Mouse (Mus musculus) forebrain, embryonic 14.5 days (tissue): ENCODE measurements around the gene Ripk4. TPM values are rescaled to one million over a fixed set of nuclear protein-coding genes. Genes with fewer than 3 reads are reported as not detected.

ENCODE experiments used
- ATAC-seq: fragments of 200-750 bp; cut with Nextera tagmentation; 2 replicates; pipeline ENCODE4 v1.8.0; 2017; ENCODE audit warnings: mild to moderate bottlenecking, moderate library complexity
- DNase-seq: peaks from one replicate; pipeline ENCODE4 v3.0.0-alpha.2; 2015; ENCODE audit warnings: low spot score
- H3K27ac ChIP-seq: fragments of 300-500 bp; sonication (generic); 2 replicates; pipeline ENCODE4 v1.5.1; 2014; ENCODE audit warnings: low read depth, mild to moderate bottlenecking, control low read depth, low read length, moderate library complexity
- H3K27me3 ChIP-seq: fragments of 300-500 bp; sonication (generic); replicated peaks from 2 replicates; pipeline ENCODE4 v1.6.1; 2014; ENCODE audit warnings: low read length, control low read depth, mixed read lengths; ENCODE audit not compliant: control insufficient read depth, insufficient read depth
- H3K36me3 ChIP-seq: fragments of 300-500 bp; sonication (generic); 2 replicates; pipeline ENCODE4 v1.6.1; 2014; ENCODE audit warnings: low read length, control low read depth; ENCODE audit not compliant: control insufficient read depth, insufficient read depth
- H3K4me1 ChIP-seq: fragments of 300-500 bp; sonication (generic); 2 replicates; pipeline ENCODE4 v1.6.1; 2014; ENCODE audit warnings: antibody characterized with exemption, low read length, control low read depth; ENCODE audit not compliant: control insufficient read depth, insufficient read depth
- H3K4me2 ChIP-seq: fragments of 300-500 bp; sonication (generic); 2 replicates; pipeline ENCODE4 v1.6.1; 2014; ENCODE audit warnings: mild to moderate bottlenecking, control low read depth, low read length
- H3K4me3 ChIP-seq: fragments of 300-500 bp; sonication (generic); 2 replicates; pipeline ENCODE4 v1.5.1; 2014; ENCODE audit warnings: low read depth, low read length, control low read depth
- H3K9ac ChIP-seq: fragments of 300-500 bp; sonication (generic); 2 replicates; pipeline ENCODE4 v1.6.1; 2014; ENCODE audit warnings: mild to moderate bottlenecking, low read length, control low read depth, moderate library complexity
- H3K9me3 ChIP-seq: fragments of 300-500 bp; sonication (generic); replicated peaks from 2 replicates; pipeline ENCODE4 v1.6.1; 2016; ENCODE audit warnings: low read length, control low read depth, mixed read lengths; ENCODE audit not compliant: control insufficient read depth
- WGBS: fragments of 180-500 bp; shearing (Covaris S2); extraction: QIAGEN DNeasy Blood & Tissue Kit; methylation state at CpG from one replicate; pipeline ENCODE4 v1.1.7; 2014; 5-methylcytosine and 5-hydroxymethylcytosine counted together
- polyA plus RNA-seq: library from polyadenylated mRNA; unstranded; fragments of >200 nt; fragmentation: Nextera tagmentation; extraction: Ambion mirVana; gene quantifications from 2 replicates; pipeline ENCODE4 v1.2.1, GENCODE M21; 2014

Ripk4 gene
- polyA plus RNA-seq, 1 experiment from 2014 or later, result 0.67 TPM

DNA sequence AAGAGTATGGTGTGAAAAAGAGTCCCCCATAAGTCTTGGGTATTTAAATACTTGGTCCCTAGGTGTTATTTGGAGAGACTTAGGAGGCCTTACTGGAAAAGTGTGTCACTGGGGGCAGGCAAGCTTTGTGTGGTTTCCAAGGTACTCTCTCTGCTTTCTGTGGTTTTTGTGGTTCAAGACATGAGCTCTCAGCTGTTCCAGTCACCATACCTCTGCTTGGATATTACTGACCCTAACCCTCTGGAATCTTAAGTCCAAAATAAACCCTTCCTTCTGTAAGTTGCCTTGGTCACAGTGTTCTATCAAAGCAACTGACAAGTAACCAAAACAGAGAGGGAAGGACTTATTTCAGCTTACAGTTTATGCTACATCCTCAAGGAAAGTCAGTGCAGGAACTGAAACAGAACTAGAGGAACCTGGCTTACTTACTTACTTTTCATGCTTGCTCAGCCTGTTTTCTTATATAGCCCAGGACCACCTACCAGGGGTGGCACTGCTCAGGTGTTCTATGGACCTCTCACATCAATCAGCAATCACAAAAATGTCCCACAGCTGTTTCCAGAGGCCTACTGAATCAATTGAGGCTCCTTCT lies 44.1 kb downstream of the Ripk4 start:
- Histone ChIP-seq H3K27me3 (no peaks in the 10 kb centered on the region), H3K36me3 (no peaks in the 10 kb centered on the region), H3K4me2 (no peak overlapping the region), H3K4me3 (no peak overlapping the region), H3K27ac (no peak overlapping the region), H3K4me1 (no peaks in the 10 kb centered on the region), H3K9ac (no peak overlapping the region), H3K9me3 (no peaks in the 10 kb centered on the region)
- no peak for DNase-seq
- ATAC-seq, result no peak

DNA sequence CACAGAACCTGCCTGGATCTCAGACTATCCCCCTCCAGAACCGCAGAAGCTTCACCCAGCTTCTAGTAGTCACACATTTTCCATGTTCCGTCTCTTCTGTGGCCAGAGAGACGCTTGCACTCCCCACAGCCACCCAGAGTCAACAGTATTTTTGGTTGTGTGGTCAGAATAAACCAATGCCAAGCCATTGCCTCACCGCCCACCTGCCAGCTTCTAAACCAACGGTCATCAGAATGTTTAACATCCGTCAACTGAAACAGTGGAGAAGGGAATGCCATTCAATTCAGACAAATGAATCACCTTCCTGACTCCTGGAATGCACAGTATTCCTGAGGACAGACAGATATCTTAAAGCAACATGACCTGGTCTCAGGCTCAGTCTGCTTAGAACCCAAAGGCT lies 47.0 kb downstream of the Ripk4 start:
- Histone ChIP-seq H3K36me3 (no peaks in the 10 kb centered on the region), H3K4me3 (no peak overlapping the region), H3K4me1 (no peaks in the 10 kb centered on the region), H3K9ac (no peak overlapping the region), H3K4me2 (no peak overlapping the region), H3K27ac (no peak overlapping the region), H3K9me3 (no peaks in the 10 kb centered on the region), H3K27me3 (no peaks in the 10 kb centered on the region)
- WGBS, result 87% methylated on average over 6 of the region's 6 CpGs
- ATAC-seq, result no peak
- DNase-seq, result no peak

DNA sequence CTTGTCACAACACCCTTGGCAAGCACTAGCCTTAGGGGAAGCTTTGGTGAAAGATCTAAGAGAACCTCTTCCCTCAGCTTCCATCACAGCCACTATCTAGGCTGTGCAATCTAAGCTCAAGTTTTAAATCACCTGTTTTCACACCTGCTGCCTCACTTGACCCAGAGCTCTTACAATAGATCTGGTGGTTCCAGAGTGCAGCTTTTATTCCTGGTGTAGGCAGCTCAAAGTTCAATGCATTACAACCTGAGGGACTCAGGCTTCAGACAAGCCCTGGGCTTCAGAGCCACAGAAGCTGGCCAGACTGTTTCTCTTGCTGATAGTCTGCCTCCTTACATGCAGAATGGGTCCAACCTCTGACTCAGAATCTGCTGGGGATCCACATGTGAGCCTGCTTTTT lies 51.5 kb downstream of the Ripk4 start:
- no peaks in the 10 kb centered on the region for H3K27me3 ChIP-seq
- DNase-seq, result no peak
- no peak for ATAC-seq

DNA sequence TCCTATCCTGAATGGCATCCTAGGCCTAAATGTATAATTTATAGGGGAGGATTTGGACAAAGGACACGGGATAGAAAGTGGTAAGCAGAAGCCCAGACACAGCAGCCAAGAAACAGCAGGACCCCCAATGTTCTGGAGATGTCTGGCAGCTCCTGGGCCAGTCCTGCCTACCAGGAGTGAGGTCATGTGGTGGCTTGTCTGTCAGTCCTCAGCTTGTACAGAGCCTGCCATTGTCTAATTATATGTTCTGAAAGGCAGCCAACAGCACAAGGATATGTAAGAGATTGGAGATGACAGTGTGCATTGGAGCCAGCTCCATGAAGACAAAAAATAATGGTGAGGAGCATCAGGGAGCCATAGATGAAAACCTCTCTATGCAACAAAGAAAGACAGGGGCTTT lies 61.7 kb downstream of the Ripk4 start:
- H3K27ac ChIP-seq, result no peak overlapping the region
- H3K27me3 ChIP-seq, result no peaks in the 10 kb centered on the region
- peak; percentile 12 for DNase-seq
- no peak for ATAC-seq
- no peaks in the 10 kb centered on the region for H3K4me1 ChIP-seq
- no peaks in the 10 kb centered on the region for H3K9me3 ChIP-seq
- H3K4me2 ChIP-seq, result no peak overlapping the region
- WGBS, result 72% methylated on average over 1 of the region's 1 CpGs
- H3K36me3 ChIP-seq, result no peaks in the 10 kb centered on the region
- no peak overlapping the region for H3K9ac ChIP-seq
- no peak overlapping the region for H3K4me3 ChIP-seq

More for the DNA sequence above, 51.5 kb downstream of the Ripk4 start:
- H3K9ac ChIP-seq, result no peak overlapping the region
- no peaks in the 10 kb centered on the region for H3K4me1 ChIP-seq
- no peak overlapping the region for H3K27ac ChIP-seq
- no peaks in the 10 kb centered on the region for H3K36me3 ChIP-seq
- no peak overlapping the region for H3K4me3 ChIP-seq
- no peak overlapping the region for H3K4me2 ChIP-seq
- no peaks in the 10 kb centered on the region for H3K9me3 ChIP-seq

DNA sequence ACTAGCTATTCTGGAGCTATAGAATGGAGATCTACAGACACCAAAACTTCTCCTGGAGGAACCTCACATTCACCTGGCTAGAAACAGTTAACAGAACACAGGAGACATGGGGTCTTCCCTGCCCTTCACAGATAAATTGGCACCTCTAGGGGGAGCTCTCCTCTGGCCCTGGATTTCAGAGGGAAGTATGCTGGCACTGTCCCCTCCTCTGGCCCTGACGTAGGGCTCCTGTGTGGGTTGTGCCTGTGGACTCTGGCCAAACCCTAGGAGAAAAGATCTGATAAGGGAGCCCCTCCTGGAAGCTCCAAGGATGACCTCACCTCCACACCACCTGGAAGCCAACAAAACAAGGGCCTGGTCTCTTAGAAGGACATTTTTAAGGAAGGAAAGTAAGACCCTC lies 65.8 kb downstream of the Ripk4 start:
- no peaks in the 10 kb centered on the region for H3K36me3 ChIP-seq
- no peak overlapping the region for H3K9ac ChIP-seq
- no peak overlapping the region for H3K4me2 ChIP-seq
- 31% methylated on average over 1 of the region's 1 CpGs for WGBS
- no peaks in the 10 kb centered on the region for H3K27me3 ChIP-seq
- no peak for DNase-seq
- no peak overlapping the region for H3K27ac ChIP-seq
- H3K4me1 ChIP-seq, result no peaks in the 10 kb centered on the region
- no peak for ATAC-seq
- H3K4me3 ChIP-seq, result no peak overlapping the region
- H3K9me3 ChIP-seq, result no peaks in the 10 kb centered on the region

DNA sequence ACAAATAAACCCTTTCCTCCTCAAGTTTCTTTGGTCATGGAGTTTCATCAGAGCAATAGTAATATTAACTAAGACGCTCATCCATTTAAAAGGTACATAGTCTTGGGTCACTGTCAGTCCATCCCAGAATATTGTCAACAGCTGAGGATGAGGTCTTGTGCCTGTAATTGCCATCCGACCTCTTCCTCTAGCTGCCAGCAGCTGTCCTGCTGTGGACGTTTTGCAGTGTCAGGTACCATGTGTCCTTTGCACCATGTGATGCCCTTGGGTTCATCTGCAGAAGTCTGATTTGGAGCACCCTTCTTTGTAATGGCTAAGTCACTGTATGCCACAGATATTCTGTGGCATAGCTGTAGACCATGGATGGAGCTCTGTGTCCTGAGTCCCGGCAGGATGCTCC lies 67.9 kb downstream of the Ripk4 start:
- H3K4me1 ChIP-seq, result no peaks in the 10 kb centered on the region
- no peak overlapping the region for H3K9ac ChIP-seq
- 81% methylated on average over 4 of the region's 4 CpGs for WGBS
- H3K36me3 ChIP-seq, result no peaks in the 10 kb centered on the region
- H3K9me3 ChIP-seq, result no peaks in the 10 kb centered on the region
- H3K4me2 ChIP-seq, result no peak overlapping the region
- H3K27ac ChIP-seq, result no peak overlapping the region
- H3K27me3 ChIP-seq, result no peaks in the 10 kb centered on the region
- no peak overlapping the region for H3K4me3 ChIP-seq
- ATAC-seq (no peak), DNase-seq (no peak)

Other genes starting within 250 kb of the Ripk4 start
- not detected in 2 replicates for gene Fam3b, start 249.0 kb downstream of the Ripk4 start, polyA plus RNA-seq
- not detected in 2 replicates for gene Tmprss2, start 152.6 kb downstream of the Ripk4 start, polyA plus RNA-seq
- gene Prdm15, start 88.1 kb upstream of the Ripk4 start, polyA plus RNA-seq, result 9.5 and 12.1 TPM in 2 replicates
- 10.2 and 12.4 TPM in 2 replicates for gene C2cd2, start 198.8 kb upstream of the Ripk4 start, polyA plus RNA-seq
- gene Zbtb21, start 198.8 kb upstream of the Ripk4 start, polyA plus RNA-seq, result 12.5 TPM in 2 replicates
- gene B230307C23Rik, start 233.5 kb upstream of the Ripk4 start, polyA plus RNA-seq, result 27.3 and 31.0 TPM in 2 replicates